Mouse (Mus musculus) frontal cortex, postnatal 36 days (tissue): ENCODE data around the gene Vmn1r64.
"Not testable (repeated sequence)": the region's sequence is repeated elsewhere in the genome, so short reads cannot be mapped to it uniquely, and the experiment has no call there.

ENCODE experiments used
- DNase-seq, 2 experiments: peaks; one replicate each; pipeline ENCODE4 v3.0.0; 2022; ENCODE audit warnings: low spot score in 2 of 2

Vmn1r64 gene

DNA sequence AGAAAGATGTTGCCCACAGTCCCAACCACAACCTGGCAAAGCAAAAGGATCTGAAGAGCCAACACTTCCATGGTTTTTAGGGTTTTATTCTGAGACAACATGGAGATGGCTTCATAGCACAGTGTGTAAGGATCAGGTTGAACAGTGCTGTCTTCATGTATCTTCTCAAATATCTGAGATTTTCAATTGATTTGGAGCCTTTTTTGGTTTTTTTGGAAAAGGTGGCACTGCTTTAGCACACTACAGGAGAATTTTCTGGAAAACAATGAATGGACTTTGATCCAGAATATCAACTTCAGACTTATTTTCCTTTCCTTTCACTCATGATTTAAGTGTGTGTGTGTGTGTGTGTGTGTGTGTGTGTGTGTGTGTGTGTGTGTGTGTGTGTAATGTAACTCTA, at the start of gene Vmn1r64:
TSS of gene Vmn1r64 (minus strand) at position 101 of the 400 bp plus-strand sequence.
- DNase-seq, result no peak

DNA sequence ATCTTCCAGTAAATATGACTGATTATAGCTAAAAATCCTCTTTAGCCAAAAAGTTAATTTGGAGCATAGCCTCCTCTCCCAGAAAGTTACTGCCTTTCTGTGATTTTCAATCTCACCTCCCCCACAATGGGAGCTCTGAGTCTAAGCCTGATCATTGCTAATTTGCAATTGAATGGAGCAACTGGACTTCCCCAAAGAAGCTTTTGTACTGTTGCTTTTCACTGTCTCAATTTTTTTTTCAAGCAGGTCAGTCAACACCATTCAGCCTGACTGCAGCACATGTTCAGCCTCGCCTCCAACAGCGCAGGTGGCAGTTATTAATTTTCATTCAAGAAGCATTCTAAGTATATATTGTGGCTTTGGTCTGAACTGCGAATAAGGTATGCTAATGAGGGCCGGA, 14.9 kb upstream of the Vmn1r64 start:
- DNase-seq, result no peak

DNA sequence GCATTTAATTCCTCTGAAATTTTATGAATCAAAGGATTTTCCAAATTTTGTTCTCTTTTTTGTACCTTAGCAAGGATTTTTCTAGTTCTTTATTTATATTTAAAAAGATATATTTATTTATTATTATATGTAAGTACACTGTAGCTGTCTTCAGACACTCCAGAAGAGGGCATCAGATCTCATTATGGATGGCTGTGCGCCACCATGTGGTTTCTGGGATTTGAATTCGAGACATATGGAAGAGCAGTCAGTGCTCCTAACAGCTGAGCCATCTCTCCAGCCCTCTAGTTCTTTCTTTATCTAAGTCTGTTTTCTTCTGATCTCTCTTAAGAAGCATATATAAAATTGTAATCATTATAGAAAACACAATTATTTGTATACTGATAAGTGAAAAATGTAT, 12.9 kb upstream of the Vmn1r64 start:
- DNase-seq, result not testable (repeated sequence)
